Mouse (Mus musculus) left cerebral cortex, postnatal 25 days (tissue): ENCODE measurements at regions not wholly inside any gene's neighbourhood (a gene's known extent, or its start where the extent isn't known, plus 50 kb on each side); places are given as distances from the start of the nearest gene placed in this dataset.
"Not testable (repeated sequence)": the region's sequence is repeated elsewhere in the genome, so short reads cannot be mapped to it uniquely, and the experiment has no call there.

Experiments
- DNase-seq, 2 experiments: peaks; one replicate each; pipeline ENCODE4 v3.0.0; 2022; ENCODE audit warnings: low spot score in 2 of 2, mixed read lengths in 1 of 2
- intact Hi-C: fragments of 180-260 bp; cut with DNase I; formaldehyde crosslinking; loops from one replicate; pipeline ENCODE4 v1.15.1; 2025

DNA sequence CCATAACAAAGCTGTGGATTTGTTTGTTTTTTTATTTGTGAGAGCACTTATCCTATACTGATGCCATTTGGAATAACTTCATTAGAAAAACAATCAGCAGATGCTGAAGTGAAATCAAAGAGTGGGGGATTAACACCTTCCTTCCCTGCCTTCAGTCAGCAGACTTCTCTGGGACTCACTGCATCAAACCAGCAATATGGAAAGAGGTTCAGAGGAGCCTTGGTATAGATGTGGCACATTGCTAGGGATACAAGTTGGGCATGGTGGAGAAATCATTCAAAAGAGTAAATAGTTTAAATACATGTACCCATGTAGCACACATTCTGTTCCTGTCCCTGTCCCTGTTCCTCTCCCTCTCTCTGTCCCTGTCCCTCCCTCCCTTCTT, 364.0 kb upstream of the Rgs18 start:
- intact Hi-C loops = no loop called here

DNA sequence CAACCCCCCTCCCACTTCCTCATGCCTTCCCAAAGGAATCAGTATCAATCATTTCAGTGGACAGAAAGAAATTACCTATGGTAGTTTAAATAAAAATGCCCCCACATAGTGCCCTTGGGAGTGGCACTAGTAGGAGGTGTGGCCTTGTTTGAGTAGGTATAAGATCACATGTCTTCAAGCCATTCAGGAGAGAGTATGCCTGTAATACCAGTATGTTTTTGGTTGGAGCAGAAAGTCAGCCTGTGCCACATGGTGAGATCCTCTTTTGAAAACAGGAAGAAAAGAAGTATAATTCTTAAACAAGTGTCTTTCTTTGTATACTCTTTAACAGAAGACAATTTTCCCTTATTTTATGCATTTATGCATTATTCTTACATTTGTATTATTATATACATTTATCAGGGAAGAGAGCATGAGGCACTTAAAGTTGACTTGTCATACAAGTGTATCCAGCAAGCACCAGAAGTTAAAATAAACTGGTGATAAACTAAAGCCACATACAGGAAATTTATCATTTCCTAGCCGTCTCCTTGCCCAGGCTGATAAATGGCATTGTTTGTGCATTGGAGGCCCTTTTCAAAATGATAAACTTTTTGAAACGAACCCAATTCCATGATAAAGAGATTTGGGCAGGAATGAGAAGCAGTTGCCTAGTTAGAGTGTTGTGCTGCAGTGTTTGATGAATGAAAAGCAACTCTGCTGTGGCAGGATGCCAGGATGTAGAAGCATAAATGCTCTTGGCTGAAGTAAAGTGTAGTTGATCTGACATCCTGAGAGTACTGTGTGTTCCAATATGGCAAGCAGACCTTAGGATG, 363.4 kb upstream of the Rgs18 start:
- intact Hi-C loops = no loop called here
- peak in 1 of 2 experiments; percentile 2 for DNase-seq

More for the DNA sequence above, 364.0 kb upstream of the Rgs18 start:
- no peak for DNase-seq

GRCm38 (mm10) chr1:145131020-145131419, 355.8 kb upstream of the Rgs18 start:
- intact Hi-C loops = no loop called here
- DNase-seq = no peak

GRCm38 (mm10) chr1:145113171-145113570, 337.9 kb upstream of the Rgs18 start:
- DNase-seq = no peak
- intact Hi-C loops = no loop called here

GRCm38 (mm10) chr1:145106771-145107170, 331.5 kb upstream of the Rgs18 start:
- intact Hi-C loops, DNase-seq: not testable (repeated sequence)

GRCm38 (mm10) chr1:145065255-145065854, 290.1 kb upstream of the Rgs18 start:
- DNase-seq = no peak
- intact Hi-C loops = no loop called here

DNA sequence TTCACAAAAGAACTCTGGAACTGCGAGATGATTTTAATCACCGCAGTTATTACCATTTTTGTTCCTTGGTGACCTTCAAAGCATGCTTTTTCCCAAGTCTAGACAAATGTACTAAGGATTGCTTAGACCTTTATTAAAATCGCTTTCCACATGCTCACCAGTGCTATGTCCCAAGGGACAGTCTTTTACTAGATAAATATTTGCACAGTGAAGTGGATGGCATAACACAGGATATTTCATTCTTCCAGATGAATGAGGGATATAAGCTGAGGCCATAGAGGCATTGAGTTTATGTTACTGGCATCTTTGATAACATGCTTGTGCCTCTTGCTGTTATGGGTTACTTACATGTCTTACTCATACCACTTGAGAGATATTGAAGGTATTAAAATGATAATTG, 289.1 kb upstream of the Rgs18 start:
- intact Hi-C loops = no loop called here
- no peak for DNase-seq

GRCm38 (mm10) chr1:145015623-145016022, 240.4 kb upstream of the Rgs18 start:
- DNase-seq = peak in 1 of 2 experiments; percentile 82

GRCm38 (mm10) chr1:145010833-145011232, 235.6 kb upstream of the Rgs18 start:
- intact Hi-C loops = no loop called here
- DNase-seq = no peak

More at GRCm38 (mm10) chr1:145015623-145016022, 240.4 kb upstream of the Rgs18 start:
- intact Hi-C loops = loop anchor here (5.0 kb wide), 1 partner anchor 333 kb away; no protein-coding TSS in a partner anchor

GRCm38 (mm10) chr1:144978167-144978566, 202.9 kb upstream of the Rgs18 start:
- intact Hi-C loops = loop anchor here (10.0 kb wide), 1 partner anchor 903 kb away; no protein-coding TSS in a partner anchor

DNA sequence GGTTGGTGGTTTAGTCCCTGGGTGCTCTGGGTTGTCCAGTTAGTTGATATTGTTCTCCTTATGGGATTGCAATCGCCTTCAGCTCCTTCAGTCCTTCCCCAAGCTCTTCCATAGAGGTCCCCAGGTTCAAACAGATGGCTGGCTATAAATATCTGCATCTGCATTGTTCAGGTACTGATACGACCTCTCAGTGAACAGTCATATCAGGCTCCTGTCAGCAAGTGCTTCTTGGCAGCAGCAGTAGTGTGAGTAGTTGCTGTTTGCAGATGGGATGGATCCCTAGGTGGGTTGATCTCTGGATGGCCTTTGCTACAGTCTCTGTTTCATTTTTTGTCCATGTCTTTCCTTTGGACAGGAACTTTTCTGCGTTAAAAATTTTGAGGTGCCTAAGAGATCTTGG, 190.5 kb upstream of the Rgs18 start:
- DNase-seq = no peak
- intact Hi-C loops = no loop called here

More at GRCm38 (mm10) chr1:144978167-144978566, 202.9 kb upstream of the Rgs18 start:
- no peak for DNase-seq

DNA sequence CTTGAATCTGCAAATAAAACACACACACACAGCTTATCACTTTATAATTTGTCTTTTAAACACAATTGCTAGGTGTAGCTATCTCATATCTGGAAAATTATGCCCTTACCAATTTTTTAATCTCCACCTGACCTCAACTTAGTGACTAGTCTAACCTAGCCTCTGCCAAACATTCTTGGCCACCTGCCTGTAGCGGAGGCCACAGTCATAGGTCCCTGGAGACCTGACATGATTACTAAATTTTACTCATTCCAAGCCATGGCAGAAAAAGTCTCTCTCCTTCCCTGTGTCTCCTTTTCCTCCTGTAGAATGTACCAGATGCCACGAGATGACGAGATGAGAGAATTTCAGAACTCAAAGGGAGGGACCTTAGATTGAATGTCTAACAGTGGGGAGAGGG, 163.8 kb upstream of the Rgs18 start:
- no peak for DNase-seq
- intact Hi-C loops = no loop called here

DNA sequence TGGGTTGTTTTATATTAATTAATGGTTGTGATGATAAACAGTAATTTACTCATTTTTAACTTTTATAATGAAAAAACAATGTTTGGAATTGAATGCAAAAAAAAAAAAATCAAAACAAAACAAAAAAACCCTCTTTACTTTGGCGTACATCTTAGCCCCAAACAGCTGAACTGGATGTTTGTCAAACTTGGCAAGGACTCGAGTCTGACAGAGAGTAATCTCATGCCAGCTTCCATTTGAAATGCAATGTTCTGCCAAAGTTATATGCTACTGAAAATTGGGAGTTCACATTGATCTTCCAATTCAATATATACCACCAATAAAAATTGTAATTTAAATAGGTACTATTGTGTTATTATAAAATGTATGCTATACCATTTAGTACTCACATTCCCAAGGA, 150.9 kb upstream of the Rgs18 start:
- intact Hi-C loops = no loop called here
- DNase-seq = peak in 1 of 2 experiments; percentile 39

DNA sequence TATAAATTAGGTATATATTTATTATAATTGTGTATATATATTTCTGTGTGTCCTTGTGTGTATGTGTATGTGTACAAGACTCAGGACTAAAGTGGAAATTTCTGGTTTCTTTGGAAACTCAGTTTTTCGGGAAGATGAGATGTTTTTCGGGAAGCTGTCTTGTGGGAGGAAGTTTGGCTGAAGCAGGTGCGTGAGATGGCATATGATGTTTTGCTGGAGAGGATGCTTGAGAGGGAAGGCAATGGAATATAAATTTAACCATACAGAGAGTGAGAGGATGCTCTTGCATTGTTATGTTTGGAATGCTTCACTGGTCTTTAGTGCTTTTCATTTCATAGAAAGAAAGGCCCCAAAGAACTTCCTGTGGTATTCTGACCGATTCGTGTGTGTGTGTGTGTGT, 141.3 kb upstream of the Rgs18 start:
- intact Hi-C loops = no loop called here
- DNase-seq = peak in 1 of 2 experiments; percentile 71

DNA sequence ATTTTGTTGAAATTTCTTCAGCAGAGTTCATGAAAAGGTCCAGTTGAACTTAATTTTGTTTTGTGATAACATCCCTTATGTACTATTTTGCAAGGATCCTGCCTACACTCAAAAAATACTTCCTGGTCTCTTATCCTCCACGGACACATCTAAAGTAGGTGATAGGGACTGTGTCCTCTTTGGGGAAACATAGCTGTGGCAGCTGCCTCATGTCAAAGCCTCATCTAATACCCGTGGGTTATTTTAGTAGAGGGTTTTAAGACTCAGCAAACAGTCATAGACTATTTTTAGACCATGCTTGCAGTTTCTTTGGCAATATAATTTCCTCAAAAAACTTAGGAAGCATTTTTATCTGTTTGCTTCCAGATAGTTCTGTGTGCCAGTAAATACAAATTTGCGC, 127.8 kb upstream of the Rgs18 start:
- peak in 1 of 2 experiments; percentile 11 for DNase-seq
- intact Hi-C loops = no loop called here

DNA sequence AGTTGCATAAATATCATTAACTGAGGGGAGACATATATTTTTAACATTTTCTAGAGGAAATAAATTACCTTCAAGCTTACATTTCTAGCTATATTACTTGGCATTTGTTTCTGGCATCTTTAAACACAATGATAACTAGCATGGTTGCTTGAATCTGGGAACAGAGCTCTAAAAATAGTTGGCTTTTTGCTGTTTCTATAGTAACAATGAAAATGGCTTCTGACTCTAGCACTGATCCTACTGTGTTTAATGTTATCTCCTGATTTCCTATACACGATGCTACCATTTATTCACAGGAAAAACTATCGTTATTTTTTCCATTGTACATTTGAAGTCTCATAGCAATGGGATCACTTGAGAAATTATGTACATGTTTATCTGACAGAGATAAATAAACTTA, 108.4 kb upstream of the Rgs18 start:
- intact Hi-C loops = no loop called here
- DNase-seq = no peak

DNA sequence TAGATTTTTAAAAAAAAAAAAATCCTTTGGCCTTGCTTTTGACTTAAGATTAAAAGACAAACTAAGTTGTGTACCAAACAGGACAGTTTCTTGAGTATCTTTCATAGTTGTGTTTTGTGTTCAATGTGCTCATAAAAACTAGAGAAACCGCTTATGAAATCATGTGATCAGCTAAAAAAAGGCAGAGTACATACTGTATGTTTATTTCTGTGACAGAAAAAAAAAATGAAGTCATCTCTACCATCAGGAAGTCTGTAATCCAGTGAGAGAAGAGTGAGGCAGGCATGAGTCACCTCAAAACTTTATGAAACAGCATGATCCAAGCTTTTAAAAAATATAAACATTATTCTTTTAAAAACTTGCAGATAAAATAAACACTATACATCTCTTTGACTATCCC, 86.9 kb upstream of the Rgs18 start:
- DNase-seq = no peak
- intact Hi-C loops = no loop called here
